Mouse (Mus musculus) liver, embryonic 14.5 days (tissue): ENCODE data around the gene Fam71e2.

Experiments used
- CTCF ChIP-seq: IDR thresholded peaks from 2 replicates; pipeline ENCODE4 v1.5.1; 2016; ENCODE audit warnings: antibody characterized with exemption, low read depth, control low read depth
- EP300 ChIP-seq: IDR thresholded peaks from 2 replicates; pipeline ENCODE4 v1.6.1; 2016; ENCODE audit warnings: antibody characterized with exemption, low read depth

GRCm38 (mm10) chr7:4794631-4795168 lies 23.6 kb upstream of the Fam71e2 start:
- TF ChIP-seq EP300: no peak
- no peak for TF ChIP-seq CTCF
